Mouse (Mus musculus) ovary, adult 18-20 months (tissue): Measurements from ENCODE around the gene Dyrk3.

Source experiments
- DNase-seq: peaks from one replicate; pipeline ENCODE4 v3.0.0; 2022; ENCODE audit warnings: low spot score, mixed read lengths

The Dyrk3 gene

GRCm38 (mm10) chr1:131084289-131084688, 53.9 kb downstream of the Dyrk3 start:
- peak; percentile 49 for DNase-seq

DNA sequence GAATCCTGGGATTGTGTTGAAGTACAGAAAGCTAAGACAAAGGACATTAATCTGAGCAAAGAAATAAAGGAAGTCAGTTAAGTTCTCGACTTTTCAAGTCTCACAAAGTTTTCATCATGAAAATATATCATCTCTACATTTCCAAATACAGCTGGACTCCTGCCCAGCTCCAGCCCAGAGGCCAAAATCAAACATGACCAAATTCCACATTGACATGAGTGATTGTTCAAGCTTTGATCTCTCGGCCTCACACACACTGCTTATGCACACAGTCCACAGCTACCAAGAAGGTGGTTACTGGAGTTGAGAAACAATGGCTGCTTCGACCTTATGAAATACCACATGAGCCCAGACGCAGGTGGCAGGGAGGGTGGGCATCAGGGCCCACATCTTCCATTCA, 54.5 kb downstream of the Dyrk3 start:
- no peak for DNase-seq

- DNase-seq, result no peak
Observed at GRCm38 (mm10) chr1:131083122-131083521, 55.0 kb downstream of the Dyrk3 start.

GRCm38 (mm10) chr1:131080686-131081085, 57.5 kb downstream of the Dyrk3 start:
- DNase-seq, result no peak

- DNase-seq, result no peak
Observed at GRCm38 (mm10) chr1:131079762-131080161, 58.4 kb downstream of the Dyrk3 start.

DNA sequence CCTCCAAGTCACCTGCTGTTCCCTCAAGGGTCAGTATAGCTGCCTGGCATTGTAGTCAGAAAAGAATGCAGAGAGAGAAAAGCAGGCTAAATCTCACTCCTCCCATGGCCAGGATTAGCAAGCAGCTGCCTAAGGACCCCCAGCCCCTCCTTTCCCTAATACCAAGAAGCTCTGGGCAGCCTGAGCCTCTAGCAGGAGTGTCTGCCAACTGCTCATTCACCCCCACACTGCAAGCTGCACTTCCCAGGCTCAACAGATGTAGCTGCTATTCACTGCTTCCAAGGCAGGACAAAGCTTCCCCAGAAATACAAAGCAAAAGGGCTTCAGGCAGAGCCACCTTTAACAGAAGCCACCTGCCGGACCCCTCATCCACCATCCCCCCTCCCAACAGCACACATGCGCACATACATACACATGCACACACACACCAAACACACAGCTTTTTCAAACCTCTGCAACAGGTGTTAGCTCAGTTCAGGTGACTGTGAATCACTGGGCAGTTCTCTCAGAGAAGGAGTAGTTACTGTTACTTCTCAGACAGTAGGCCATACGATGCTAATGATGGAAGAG, 59.3 kb downstream of the Dyrk3 start:
- no peak for DNase-seq
